Mouse (Mus musculus) kidney, postnatal 0 days (tissue): ENCODE measurements around the gene Apom. TPM values are rescaled to one million over a fixed set of nuclear protein-coding genes. Genes with fewer than 3 reads are reported as not detected.

Source experiments
- ATAC-seq: fragments of 200-750 bp; cut with Nextera tagmentation; replicated peaks from 2 replicates; pipeline ENCODE4 v1.8.0; 2017; ENCODE audit warnings: low read depth, moderate number of reproducible peaks, moderate TSS enrichment, moderate library complexity; ENCODE audit not compliant: low FRiP score
- DNase-seq: peaks from one replicate; pipeline ENCODE4 v3.0.0-alpha.2; 2016; ENCODE audit warnings: low spot score
- H3K27ac ChIP-seq: fragments of 300-500 bp; sonication (generic); 2 replicates; pipeline ENCODE4 v1.5.1; 2014; ENCODE audit warnings: mild to moderate bottlenecking
- H3K27me3 ChIP-seq: fragments of 300-500 bp; sonication (generic); 2 replicates; pipeline ENCODE4 v1.6.1; 2014; ENCODE audit warnings: low read length, mixed read lengths; ENCODE audit not compliant: insufficient read depth
- H3K36me3 ChIP-seq: fragments of 300-500 bp; sonication (generic); 2 replicates; pipeline ENCODE4 v1.6.1; 2014; ENCODE audit warnings: low read length, mixed read lengths; ENCODE audit not compliant: insufficient read depth
- H3K4me1 ChIP-seq: fragments of 300-500 bp; sonication (generic); replicated peaks from 2 replicates; pipeline ENCODE4 v1.6.1; 2014; ENCODE audit warnings: antibody characterized with exemption, low read length, mixed read lengths; ENCODE audit not compliant: insufficient read depth
- H3K4me2 ChIP-seq: fragments of 300-500 bp; sonication (generic); 2 replicates; pipeline ENCODE4 v1.6.1; 2014; ENCODE audit warnings: mild to moderate bottlenecking, low read length, moderate library complexity, mixed read lengths
- H3K4me3 ChIP-seq: fragments of 300-500 bp; sonication (generic); replicated peaks from 2 replicates; pipeline ENCODE4 v1.5.1; 2014; ENCODE audit warnings: low read depth, low read length
- H3K9ac ChIP-seq: fragments of 300-500 bp; sonication (generic); 2 replicates; pipeline ENCODE4 v1.6.1; 2014; ENCODE audit warnings: low read depth, low read length
- H3K9me3 ChIP-seq: fragments of 300-500 bp; sonication (generic); replicated peaks from 2 replicates; pipeline ENCODE4 v1.6.1; 2016; ENCODE audit warnings: low read length, inconsistent platforms, mixed read lengths
- CTCF ChIP-seq: IDR thresholded peaks from 2 replicates; pipeline ENCODE4 v1.5.1; 2016; ENCODE audit warnings: antibody characterized with exemption, low read depth, mild to moderate bottlenecking, moderate library complexity
- WGBS: fragments of 180-500 bp; shearing (Covaris S2); extraction: QIAGEN DNeasy Blood & Tissue Kit; methylation state at CpG from one replicate; pipeline ENCODE4 v1.1.7; 2014; 5-methylcytosine and 5-hydroxymethylcytosine counted together
- polyA plus RNA-seq: library from polyadenylated mRNA; unstranded; fragments of >200 nt; fragmentation: Nextera tagmentation; extraction: Ambion mirVana; gene quantifications from 2 replicates; pipeline ENCODE4 v1.2.1, GENCODE M21; 2015

Gene Apom
- polyA plus RNA-seq, 1 experiment from 2014 or later: 59.6 TPM

- Histone ChIP-seq H3K9me3 (no peaks in the 10 kb centered on the region), H3K4me2 (no peak overlapping the region), H3K9ac (no peak overlapping the region), H3K27me3 (no peaks in the 10 kb centered on the region), H3K36me3 (peaks cover 94% of the 10 kb centered on the region), H3K4me1 (no peaks in the 10 kb centered on the region), H3K27ac (no peak overlapping the region), H3K4me3 (no peak overlapping the region)
- WGBS: 83% methylated on average over 12 of the region's 12 CpGs
- no peak for DNase-seq
- no peak for ATAC-seq
- no peak for TF ChIP-seq CTCF
Observed at GRCm38 (mm10) chr17:35155451-35155850, 23.6 kb upstream of the Apom start.

- Histone ChIP-seq H3K27me3 (no peaks in the 10 kb centered on the region), H3K4me1 (no peaks in the 10 kb centered on the region), H3K9me3 (no peaks in the 10 kb centered on the region), H3K27ac (no peak overlapping the region), H3K36me3 (peaks cover 94% of the 10 kb centered on the region), H3K9ac (no peak overlapping the region), H3K4me3 (no peak overlapping the region), H3K4me2 (no peak overlapping the region)
- DNase-seq (no peak), ATAC-seq (no peak; the same call in 1 of the 2 replicates)
- 93% methylated on average over 7 of the region's 7 CpGs for WGBS
- TF ChIP-seq CTCF: no peak
Observed at GRCm38 (mm10) chr17:35154616-35155015, 22.8 kb upstream of the Apom start.

DNA sequence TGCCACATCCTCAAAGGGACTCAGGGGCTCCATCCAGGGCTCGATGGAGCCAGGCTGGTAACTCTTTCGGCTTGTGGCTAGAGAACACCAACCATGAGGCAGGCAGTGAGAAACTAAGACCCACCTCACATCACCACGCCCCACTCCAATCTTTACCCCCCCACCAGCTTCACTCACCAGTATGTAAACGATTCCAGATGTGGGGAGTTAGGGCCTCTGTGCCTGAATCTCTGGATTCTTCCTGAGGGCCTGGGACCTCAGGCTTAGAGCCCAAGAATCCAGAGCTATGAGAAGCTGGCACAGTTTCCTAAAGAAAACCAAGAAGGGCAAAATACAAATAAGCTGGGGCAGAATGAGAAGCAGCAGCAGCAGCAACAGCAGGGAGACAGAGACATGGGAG is 22.1 kb upstream of the Apom start:
- H3K9ac ChIP-seq: no peak overlapping the region
- no peak for DNase-seq
- no peaks in the 10 kb centered on the region for H3K27me3 ChIP-seq
- no peak overlapping the region for H3K4me2 ChIP-seq
- WGBS: 83% methylated on average over 4 of the region's 4 CpGs
- H3K9me3 ChIP-seq: no peaks in the 10 kb centered on the region
- peaks cover 93% of the 10 kb centered on the region for H3K36me3 ChIP-seq
- H3K4me1 ChIP-seq: no peaks in the 10 kb centered on the region
- no peak overlapping the region for H3K27ac ChIP-seq
- no peak for TF ChIP-seq CTCF
- H3K4me3 ChIP-seq: no peak overlapping the region
- ATAC-seq: no peak

DNA sequence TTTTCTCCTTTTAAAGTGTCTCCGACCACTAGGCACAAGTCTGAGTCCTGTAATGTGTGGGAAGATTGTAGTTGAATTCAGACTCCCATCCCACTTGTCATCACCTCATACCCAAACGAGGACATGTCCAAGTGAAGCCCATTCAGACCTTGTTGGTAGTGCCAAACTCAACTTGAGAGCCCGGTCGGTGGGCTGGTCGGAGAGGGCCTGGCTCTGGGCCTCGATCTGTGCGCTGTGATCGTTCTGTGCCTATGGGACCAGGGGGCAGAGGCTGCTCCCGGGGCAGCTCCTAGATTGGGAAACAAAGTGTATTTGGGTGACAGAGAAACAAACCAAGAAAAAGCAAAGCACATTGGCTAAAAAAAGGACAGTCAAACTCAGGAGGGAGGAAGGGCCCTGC is 21.2 kb upstream of the Apom start:
- Histone ChIP-seq H3K27ac (no peak overlapping the region), H3K9ac (no peak overlapping the region), H3K4me1 (no peaks in the 10 kb centered on the region), H3K9me3 (no peaks in the 10 kb centered on the region), H3K4me3 (no peak overlapping the region), H3K36me3 (peaks cover 93% of the 10 kb centered on the region), H3K27me3 (no peaks in the 10 kb centered on the region), H3K4me2 (no peak overlapping the region)
- ATAC-seq (no peak), DNase-seq (no peak)
- TF ChIP-seq CTCF: no peak
- 87% methylated on average over 9 of the region's 9 CpGs for WGBS

GRCm38 (mm10) chr17:35152121-35152520 is 20.3 kb upstream of the Apom start:
- no peak overlapping the region for H3K9ac ChIP-seq
- no peak overlapping the region for H3K4me2 ChIP-seq
- no peaks in the 10 kb centered on the region for H3K9me3 ChIP-seq
- H3K27ac ChIP-seq: no peak overlapping the region
- TF ChIP-seq CTCF: no peak
- no peak for DNase-seq
- H3K4me3 ChIP-seq: no peak overlapping the region
- peaks cover 90% of the 10 kb centered on the region for H3K36me3 ChIP-seq
- no peak for ATAC-seq
- whole genome bisulfite sequencing: 84% methylated on average over 4 of the region's 4 CpGs
- no peaks in the 10 kb centered on the region for H3K27me3 ChIP-seq
- H3K4me1 ChIP-seq: no peaks in the 10 kb centered on the region

- Histone ChIP-seq H3K9ac (no peak overlapping the region), H3K9me3 (no peaks in the 10 kb centered on the region), H3K4me2 (no peak overlapping the region), H3K36me3 (peaks cover 87% of the 10 kb centered on the region), H3K4me1 (no peaks in the 10 kb centered on the region), H3K27ac (0 out of 2 replicates have a peak overlapping the region, but pooled peaks have one; percentile 19), H3K4me3 (no peak overlapping the region), H3K27me3 (no peaks in the 10 kb centered on the region)
- DNase-seq (no peak), ATAC-seq (no peak)
- no peak for TF ChIP-seq CTCF
- WGBS: 61% methylated on average over 5 of the region's 5 CpGs
Observed at GRCm38 (mm10) chr17:35147922-35148639, 16.2 kb upstream of the Apom start.

DNA sequence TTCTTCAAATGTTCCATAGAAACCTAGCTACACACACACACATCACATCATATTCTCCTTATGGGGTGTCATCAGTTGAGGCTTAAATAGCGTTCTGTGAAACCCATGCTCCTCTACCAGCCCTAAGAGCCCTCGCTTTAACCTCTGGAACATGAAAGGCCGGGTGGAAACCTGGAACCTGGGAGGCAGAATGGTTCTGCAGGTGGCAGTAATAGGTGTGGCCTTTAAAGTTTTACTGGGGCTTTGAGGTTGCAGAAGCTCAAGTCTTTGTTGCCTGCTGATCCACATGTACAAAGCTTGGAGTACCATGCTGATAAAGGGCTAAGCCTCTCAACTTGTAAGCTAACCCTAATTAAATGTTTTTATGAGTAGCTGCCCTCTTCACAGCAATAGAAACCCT is 15.5 kb upstream of the Apom start:
- H3K4me3 ChIP-seq: no peak overlapping the region
- H3K9me3 ChIP-seq: no peaks in the 10 kb centered on the region
- no peak overlapping the region for H3K27ac ChIP-seq
- H3K27me3 ChIP-seq: no peaks in the 10 kb centered on the region
- no peak for TF ChIP-seq CTCF
- peaks cover 87% of the 10 kb centered on the region for H3K36me3 ChIP-seq
- H3K4me2 ChIP-seq: no peak overlapping the region
- WGBS: 47% methylated on average over 3 of the region's 3 CpGs
- DNase-seq: no peak
- no peak overlapping the region for H3K9ac ChIP-seq
- H3K4me1 ChIP-seq: no peaks in the 10 kb centered on the region
- ATAC-seq: no peak
